Mouse (Mus musculus) lung, postnatal 4 days (tissue): ENCODE data around the gene Pot1a.

ENCODE experiments used
- DNase-seq, 2 experiments: peaks; one replicate each; pipeline ENCODE4 v3.0.0; 2021

Pot1a gene

DNA sequence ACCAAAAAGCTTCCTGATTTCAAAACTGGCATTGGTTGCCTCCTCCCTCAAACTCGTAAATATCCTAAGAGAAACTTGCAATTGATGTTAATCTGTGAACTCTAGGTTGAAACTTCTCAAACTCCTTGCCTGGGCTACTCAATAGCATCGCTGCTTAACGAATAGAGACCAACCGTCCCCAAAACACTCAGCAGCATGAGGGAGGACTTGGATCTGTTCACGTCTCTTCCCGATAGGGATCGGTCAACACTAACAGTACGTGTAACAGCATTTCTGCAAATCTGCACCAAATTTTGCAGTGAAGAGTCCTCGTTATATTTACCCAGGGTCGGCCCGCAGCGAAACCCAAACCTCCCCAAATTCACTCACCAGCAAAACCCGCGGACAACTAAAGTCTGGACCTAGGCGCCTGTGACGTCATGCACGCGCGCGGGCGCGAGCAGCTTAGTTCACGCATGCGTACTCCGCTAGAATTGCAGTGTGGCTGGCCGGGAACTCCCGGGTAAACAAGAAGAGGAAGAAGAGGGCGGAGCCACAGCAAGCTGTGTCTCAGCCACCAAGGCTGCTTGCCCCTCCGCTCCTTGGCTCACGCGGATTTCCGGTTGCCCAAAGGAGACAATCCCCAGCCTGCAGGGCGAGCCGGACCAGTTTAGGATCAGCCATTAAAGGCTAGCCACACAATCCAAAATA is at the start of gene Pot1a:
Gene Pot1a, minus strand, starts transcription at position 441 of the 690 bp plus-strand sequence.
- DNase-seq = peak; percentile 96

DNA sequence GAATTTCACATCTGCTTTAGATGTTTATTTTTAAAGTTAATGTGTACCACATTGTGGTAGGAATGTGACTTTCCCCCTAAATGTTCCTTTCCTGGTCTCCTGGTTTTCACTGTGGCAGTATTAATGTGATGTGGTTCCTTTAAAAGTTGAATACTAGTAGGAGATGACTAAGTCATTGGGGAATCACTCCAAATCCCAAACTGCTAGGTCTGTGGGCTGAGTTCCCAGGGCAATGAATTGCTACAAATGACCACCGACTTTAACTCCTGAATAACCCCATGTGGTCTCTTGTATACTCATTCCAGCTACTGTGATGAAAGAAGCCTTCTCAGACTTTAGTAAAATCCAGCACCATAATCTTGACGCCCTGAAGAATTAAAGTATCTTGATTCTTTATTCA is 27.2 kb upstream of the Pot1a start:
- DNase-seq = no peak

DNA sequence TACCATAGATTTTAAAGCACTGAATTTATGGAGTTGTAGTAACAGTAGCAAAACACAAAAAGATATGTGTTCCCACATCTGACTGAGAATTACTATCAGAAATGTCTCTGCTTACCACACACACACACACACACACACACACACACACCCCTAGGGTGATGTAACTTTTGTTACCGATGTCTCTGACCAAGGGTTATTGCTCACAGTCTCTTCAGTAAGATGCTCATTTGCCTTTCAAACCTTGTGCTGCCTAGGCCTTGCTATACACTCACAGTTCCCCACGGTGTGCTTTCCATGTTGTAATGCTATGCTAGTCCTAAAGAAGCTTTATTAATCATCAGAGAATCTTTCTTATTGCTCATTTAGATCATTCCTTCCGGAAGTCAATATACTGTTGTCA is 3.0 kb downstream of the Pot1a start:
- DNase-seq = no peak

DNA sequence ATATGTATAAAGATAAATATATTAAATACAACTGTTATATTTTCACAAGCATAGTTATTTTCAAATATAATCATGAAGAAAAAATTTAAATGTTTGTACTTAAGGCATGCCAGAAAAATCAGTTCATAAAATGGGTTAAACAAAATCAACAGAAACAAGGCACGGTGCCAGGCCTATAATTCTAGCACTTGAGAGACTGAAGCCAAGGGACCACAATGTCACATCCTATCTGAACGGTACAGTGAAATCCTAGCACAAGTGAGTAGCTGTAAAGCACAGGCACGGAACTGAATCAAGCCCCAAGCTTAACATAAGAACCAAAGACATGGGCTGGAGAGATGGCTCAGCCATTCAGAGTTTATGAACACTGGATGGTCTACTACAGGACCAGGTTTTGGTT is 6.8 kb downstream of the Pot1a start:
- DNase-seq = peak in 1 of 2 experiments; percentile 25

DNA sequence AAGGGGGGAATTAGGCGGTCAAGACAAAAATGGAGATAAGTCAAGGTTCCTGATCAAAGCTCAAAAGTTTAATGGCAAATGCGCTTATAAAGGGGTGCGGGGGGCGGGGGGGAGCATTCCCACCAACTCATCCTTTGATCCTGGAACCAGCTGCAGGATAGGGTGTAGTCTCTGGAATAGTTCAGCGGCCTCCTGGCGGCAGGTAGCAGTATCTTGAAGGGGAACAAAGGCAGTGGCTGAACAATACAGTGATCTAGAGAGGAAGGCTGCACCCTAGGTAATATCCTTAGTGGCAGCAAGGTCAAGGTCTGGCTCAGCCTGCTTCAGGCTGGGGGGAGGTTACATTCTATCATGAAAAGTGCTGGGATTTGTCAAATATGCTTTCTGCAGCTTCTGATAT is 7.8 kb downstream of the Pot1a start:
- no peak for DNase-seq

DNA sequence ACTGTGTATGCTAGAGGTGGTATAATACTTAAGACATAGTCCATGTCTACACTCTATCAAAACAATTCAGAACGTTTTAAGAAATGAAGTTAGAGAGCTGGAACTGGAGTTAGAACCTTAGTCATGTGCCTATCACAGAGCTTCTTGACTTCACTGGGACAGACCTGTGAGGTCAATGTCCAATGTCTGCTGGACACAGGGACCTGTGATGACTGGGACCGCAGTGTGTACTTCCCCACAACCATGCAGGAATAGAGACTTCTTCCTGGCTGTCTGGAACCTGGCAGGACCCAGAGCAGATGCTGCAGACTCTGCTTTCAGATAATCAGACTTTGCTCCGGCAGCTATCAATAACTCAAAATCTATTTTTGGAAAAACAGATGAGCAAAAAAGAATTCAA is 40.8 kb downstream of the Pot1a start:
- no peak for DNase-seq

DNA sequence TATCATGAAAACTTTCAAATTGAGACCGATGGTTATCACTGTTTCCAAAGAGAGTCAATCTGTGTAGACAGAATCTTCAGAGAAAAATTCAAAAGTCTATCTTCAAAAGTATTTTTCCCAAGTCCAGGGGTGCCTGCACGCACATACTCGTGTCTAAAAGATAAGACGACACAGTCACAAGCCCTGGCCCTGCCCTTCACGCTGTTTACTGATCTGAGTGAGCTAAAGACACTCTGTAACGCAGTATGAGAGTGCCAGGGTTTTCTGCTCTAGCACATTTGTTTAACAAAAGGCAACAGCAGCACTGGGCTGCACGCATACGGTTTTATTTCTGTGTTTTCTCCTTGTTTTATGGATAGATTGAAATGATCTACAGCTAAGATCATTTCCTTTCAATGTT is 41.5 kb downstream of the Pot1a start:
- no peak for DNase-seq

DNA sequence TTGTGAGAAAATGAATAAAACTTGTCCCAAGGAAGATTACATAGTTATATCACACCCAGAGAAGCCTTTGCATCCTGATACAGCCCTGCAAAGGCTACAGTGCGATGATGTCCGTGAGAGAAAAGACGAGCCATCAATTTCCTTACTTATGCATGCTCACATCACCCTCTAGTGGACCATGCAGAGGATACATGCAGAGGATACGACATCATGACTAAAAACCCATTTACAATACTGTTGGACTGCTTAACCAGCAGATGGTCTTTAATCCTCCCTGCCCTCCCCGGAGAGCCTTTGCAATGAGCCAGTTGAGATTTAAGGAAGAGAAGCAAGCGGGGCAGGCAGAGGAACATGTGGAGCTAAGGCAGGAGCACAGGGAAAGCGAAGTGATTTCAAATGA is 42.0 kb downstream of the Pot1a start:
- DNase-seq = no peak

DNA sequence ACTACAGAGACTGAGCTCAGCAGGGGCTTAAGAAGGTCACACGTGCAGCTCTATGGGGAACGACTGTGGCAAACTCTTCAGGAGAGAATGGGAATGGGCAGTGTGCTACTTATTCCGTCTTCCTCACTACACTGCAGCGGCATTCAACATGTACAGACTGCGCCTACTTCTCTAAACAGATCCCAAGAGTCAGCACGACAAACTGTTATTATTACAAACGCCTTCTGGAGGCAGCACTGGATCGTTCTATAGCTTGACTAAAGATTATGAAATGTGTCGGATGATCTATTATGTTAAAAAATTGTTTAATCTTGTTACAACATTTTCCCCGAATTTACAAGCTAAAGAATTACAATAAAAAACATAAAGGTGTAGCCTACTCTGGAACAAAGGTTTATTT is 42.8 kb downstream of the Pot1a start:
- no peak for DNase-seq

DNA sequence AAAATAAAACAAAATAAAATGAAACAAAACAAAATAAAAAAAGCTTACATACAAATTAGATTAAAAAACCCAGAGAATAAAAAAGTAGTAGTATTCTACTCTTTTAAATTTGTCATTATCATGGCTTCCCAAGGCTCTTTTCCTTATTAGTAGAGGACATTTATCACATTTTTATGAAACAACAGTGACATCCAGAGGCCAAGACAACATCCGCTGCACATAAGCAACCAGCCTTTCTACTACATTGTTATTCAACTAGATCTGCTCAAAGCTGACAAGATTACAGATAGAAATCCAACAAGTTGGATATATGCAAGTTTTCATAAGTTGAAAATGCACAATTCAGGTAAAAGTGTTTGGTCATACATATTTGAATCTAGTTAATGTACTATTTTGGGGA is 56.4 kb downstream of the Pot1a start:
- DNase-seq = no peak

DNA sequence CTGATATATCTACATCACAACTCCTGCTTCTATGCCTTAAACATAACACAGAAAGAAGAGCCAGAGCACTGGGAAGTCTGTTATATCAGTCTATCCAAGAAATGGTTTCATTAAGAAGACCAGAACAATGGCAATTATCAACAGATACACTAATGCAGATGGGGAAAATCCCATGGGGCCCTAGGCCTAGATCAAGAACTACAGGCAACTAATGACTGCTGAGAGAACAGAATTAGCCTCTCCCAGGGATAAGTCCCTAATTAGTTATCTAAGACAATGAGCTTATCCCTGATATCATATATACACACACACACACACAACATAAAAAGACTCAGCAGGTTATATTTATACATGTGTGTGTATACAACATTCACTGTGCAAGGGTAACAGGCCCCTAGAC is 72.5 kb downstream of the Pot1a start:
- no peak for DNase-seq

DNA sequence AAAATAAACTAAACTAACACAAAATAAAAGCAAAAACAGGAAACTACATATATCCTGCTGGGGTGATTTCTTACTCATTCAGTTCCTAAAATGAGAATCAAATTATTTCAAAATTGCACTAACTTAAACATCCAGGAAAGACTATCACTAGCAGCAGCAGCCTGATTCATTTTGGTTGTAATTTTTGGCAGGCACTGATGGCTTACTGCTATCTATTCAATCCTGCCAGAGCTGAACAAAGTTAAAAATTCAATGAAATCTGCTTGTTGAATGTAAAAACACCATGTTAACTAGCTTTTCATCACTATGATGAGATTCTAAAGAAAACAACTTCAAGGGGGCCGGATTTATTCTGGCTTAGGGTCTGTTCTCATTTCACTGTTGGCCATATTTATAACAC is 82.5 kb downstream of the Pot1a start:
- no peak for DNase-seq

DNA sequence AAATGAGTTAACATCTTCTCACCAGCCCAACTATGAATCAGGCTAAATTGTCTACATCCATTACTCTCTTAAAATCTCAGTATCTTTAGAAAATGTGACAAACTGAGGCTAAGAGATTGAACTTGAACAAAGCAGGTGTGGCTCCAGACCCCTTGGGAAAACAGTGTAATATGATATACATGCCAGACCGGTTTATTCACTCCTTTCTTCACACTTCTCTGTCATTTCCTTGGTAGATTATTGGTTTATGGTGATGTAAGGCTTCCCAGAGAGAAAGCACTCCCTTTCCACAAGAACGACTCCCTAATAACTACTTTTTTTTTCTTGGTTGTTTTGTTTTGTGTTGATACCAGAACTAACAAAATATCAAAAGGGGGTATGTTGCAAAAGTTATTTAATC is 98.4 kb downstream of the Pot1a start:
- no peak for DNase-seq

DNA sequence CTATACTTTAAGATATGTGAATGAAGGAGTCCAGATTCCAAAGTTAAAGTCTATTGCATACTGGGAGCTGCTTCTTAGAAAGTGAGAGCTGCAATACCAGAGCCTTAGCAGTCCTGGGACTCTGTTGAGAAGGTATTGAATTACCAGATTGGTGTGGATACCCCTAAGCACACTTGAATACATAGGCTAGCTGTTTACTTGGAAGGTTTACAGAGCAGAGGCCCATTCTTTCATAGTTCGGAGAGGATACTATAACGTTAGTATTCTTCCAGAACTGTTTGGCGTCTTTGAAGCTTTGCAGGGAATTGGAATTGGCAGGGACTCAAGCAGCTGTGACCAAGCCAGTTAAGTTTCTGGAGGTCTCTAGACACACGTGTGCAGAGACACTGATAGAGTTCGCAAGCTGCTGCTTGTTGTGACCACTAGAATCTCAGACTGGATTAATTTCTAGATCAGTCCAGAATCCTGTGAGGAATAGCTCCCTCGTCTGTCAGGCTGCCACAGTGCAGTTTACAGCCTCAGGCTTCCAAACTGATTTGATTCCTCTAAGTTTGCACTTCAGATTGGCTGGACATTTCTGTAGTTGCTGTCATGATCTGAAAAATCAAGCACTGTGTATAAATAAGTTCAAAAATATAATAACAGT is 99.7 kb downstream of the Pot1a start:
- DNase-seq = peak; percentile 10 to 20

DNA sequence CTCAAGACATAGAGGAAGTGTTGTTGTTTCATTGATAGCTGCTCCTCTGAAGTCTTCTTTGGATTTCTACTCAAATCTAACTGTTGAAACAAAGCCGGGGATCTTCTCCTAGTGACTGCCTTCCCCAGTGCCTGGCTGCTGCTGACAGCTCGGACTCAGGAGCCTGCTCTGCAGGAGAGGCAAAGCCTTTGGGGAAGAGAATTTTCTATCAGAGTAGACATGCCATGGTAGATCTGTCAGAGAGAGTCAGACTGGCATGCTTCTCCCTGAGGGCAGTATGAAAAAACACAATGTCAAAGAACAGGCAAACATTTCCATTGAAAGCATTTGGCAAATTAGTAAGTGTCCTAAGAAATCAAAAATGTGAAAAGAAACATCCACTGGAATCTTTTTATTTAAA is 109.1 kb downstream of the Pot1a start:
- no peak for DNase-seq
